Mouse (Mus musculus) natural killer cell, adult 2 months (primary cell): ENCODE measurements around the gene Myo16.

Experiments
- DNase-seq, 2 experiments: peaks; one replicate each; pipeline ENCODE4 v3.0.0; 2022; ENCODE audit warnings: low spot score in 2 of 2

The Myo16 gene

GRCm38 (mm10) chr8:10546519-10546918, 392.8 kb downstream of the Myo16 start:
- DNase-seq, result no peak

GRCm38 (mm10) chr8:10548003-10548584, 394.4 kb downstream of the Myo16 start:
- DNase-seq, result no peak

DNA sequence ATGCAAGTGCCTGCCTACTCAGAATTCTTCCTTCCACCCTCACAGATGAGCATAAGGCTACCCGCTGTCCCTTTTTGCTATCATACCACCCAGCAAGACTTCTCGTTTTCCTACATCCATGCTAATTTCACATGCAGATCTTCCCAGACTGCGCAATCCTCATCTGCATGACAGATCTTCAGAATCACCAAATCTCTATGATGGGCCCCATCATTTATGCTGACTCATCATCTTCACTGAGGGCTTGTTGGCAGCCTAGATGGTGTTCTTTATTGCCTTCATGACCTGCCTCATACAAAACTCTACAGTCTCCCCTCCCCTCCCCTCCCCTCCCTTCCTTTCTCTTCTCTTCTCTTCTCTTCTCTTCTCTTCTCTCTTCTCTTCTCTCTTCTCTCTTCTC, 395.7 kb downstream of the Myo16 start:
- no peak for DNase-seq

DNA sequence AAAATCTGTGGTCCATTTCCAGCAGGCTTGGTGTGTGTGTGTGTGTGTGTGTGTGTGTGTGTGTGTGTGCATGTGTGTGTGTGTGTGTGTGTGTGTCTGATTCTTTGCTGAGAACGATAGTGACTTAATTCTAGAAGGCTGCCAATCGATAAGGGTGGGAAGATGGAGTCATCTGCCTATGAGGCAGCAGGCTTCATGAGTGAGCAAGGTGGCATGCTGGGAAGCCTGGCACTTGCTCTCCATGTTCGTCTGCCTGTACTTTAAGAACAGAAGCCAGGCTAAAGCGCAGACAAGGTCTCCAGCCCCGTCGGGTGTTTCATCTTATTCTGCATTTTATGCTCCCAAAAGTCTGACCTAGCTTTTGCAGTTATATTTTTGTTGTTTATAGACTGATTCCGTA, 404.2 kb downstream of the Myo16 start:
- no peak for DNase-seq

DNA sequence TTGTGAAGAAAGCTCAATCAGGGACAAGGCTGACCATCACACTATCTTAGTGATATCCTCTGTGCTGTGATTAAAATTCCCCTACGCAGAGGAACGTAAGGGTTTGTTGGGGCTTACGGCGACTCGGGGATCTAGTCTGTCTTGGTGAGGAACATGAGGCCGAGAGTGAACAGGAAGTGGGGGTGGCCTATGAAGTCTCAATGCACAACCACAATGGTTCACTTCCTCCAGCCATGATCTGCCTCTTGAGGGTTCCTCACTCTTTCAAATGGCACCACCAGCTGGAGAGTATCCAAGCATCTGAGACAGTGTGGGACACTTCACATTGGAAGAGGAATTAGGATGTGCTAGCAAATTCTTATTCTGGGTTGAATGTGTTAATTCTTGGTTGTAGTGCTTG, 405.8 kb downstream of the Myo16 start:
- DNase-seq, result no peak

DNA sequence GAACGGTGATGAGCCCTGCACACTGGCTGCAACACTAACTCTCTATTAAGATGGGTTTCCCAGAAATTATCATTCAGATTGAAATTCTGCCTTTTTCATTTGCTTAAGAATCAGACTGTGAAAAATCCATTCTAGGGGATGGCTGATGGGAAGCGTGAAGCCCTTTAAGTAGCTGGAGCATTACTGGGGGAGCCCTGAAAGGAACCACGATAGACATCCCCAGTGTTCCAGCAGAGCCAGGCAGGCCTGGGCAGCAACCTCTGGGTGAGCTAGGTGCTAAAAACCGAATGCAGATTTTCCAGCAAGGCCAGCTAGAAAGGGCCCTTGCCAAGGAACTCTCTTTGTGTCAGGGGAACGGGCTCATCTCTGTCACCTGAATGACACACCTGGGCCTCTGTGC, 407.9 kb downstream of the Myo16 start:
- DNase-seq, result no peak

DNA sequence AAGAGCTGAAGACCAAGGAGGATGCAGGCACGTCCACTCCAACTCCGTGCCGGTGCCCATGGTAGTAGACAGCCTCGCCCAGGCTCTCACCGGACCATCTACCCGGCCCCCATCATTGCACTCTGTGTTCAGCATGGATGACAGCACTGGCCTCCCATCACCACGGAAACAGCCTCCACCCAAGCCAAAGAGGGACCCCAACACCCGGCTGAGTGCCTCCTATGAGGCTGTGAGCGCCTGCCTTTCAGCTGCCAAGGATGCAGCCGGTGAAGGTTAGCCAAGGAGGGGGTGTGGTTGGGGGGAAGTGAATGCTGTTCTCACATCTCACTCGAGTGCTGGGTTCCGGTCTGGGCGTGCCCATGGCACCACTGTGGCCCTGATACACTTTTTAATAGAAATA, 408.3 kb downstream of the Myo16 start:
- no peak for DNase-seq

DNA sequence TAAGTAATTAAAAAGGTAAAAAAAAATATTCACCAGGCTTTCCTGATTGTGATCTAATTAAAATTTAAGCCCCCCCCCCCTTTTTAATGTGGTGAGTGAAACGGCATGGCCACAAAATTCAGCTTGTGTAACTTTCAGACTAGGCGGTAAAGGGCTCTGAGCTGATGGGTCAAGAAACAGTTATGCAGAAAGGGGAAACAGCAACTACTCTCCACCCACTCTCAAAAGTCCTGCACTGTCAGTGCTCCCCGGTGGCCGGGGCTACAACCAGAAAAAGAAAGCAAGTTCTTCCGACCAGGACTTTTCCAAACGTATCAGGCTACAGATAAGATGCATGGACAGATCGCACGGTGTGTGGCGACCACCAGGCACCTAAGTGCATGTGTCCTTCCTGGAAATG, 408.9 kb downstream of the Myo16 start:
- no peak for DNase-seq

- no peak for DNase-seq
Measured at GRCm38 (mm10) chr8:10565231-10566029, 411.7 kb downstream of the Myo16 start.

GRCm38 (mm10) chr8:10568448-10568847, 414.7 kb downstream of the Myo16 start:
- DNase-seq, result no peak

- DNase-seq, result peak; percentile 28 to 58
Measured at GRCm38 (mm10) chr8:10574096-10574495, 420.4 kb downstream of the Myo16 start.

DNA sequence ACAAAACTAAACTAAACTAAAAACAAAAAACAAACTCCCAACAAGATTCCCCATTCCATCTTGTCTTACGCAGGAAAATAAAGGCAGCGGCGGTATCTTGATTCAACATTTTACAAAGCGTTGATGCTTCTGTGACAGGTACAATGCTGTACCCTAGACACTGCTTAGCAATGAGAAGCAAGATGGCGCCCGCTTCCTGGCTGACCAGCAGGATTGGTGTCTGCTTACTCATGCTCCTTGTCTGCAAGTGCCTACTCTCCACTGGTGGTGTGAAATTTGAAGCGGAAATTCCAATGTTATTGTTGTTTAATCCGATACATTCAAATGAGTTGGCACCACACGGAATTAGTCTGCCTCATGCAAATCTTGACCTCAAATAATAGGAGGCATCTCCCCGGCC, 421.5 kb downstream of the Myo16 start:
- DNase-seq, result no peak

DNA sequence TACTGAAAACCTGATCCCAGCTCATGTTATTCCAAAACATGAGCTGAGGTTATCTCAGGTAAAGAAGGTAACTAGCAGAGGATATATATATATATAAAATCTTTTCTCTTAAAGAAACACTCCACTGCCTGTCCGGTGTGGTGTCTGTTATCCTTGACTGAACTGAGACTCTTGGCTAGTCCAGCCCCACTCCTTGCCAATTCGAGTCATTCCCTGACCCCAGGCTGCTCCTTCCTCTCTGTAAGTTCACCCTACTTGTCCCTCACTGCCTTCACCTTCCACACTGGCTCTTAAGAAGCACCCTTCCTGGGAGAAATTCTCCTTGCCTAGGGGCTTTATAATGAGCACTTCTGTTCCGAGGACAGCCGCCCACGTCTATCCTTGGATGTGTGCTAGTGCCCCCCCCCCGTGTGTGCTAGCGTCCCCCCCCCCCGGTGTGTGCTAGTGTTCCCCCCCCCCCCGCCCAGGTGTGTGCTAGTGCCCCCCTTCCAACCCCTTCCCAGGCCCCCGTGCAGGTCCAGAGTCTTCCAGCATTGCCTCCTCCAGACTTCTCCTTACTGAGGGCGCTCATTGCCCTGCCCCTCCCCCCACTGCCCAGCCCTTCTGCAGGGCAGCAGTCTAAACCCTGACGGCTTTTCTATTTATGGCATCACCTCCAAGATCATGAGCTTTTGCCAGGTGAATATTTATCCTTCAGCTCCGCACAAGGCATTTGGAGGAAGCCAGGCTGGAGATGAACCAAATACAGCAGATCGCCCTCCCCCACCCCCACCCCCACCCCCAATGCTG, 433.4 kb downstream of the Myo16 start:
- no peak for DNase-seq

DNA sequence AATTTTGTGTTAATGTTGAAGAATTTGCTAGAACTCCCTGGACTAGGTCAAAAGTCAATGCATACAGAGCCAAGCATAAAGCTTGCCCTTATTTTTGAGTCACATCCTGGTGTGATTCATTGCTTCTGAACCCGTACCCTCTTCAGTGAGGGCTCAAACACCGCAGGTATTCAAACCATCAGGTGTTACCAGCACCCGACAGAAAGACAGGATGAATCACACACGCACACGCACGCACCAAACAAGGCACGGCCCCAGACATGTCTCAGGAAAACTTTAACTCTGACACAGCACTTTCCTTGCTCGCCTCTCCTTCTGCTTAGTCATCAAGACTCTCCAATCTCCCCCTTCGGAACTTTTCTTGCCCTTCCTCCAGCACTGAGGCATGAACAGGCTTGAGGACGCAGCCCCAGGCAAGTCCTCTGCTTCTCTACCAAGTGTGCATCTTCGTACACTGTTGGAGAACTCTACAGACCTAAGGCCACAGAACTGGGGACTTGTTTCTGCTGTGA, 435.8 kb downstream of the Myo16 start:
- DNase-seq, result no peak

DNA sequence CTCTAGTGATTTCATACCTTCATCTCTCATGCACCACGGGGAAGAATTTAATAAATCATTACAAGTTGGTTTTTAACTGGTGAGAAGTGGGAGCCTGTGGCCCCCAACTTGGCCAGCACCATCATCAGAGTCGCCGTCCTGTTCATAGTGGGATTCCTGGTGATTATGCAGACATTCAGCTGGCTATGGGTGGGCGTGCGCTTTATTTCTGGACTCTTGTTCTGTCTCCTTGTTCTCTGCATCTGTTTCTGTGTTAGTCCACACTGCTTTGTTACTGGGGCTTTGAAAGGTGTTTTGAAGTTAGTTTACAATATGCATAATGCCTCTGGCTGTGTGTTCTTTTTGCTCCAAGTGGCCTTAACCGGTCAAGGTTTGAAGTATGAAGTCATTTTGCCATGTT, 439.2 kb downstream of the Myo16 start:
- no peak for DNase-seq

DNA sequence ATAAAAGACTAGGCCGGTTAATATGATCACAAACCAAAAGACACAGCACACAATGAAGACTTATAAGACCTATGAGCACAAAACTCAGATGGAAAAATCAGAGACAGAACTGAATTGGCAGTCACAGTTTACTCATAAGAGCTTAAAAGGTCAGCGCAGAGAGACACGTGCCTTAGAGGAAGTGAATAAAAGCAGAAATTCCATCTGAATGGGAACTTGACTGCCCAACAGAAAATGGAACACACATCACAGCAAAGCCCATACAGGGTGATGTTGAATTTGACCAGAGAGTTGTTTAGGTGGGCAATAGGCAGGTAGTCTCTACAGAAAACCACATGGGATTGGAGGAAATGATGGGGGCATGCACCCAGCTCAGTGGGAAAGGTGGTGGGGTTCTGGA, 442.6 kb downstream of the Myo16 start:
- no peak for DNase-seq

DNA sequence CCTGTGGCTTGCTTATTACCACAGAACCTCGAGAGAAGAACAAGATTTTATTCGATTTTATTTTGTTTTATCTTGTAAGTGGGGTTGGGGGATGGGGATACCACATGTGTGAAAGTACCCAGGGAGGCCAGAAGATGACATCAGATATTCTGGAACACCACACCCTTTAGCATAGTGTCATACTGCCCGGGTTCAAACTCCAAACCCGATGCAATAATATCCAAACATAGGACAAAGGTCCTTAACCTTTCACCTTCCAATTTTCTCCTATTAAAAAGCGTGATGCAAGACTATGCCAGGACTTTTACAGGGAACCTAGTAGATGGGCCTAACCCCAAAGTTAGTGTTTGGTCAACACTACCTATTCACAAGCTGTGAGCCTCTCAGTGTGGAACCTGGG, 443.9 kb downstream of the Myo16 start:
- DNase-seq, result no peak

- no peak for DNase-seq
Measured at GRCm38 (mm10) chr8:10598889-10599288, 445.2 kb downstream of the Myo16 start.

- DNase-seq, result no peak
Measured at GRCm38 (mm10) chr8:10606028-10606815, 452.5 kb downstream of the Myo16 start.

DNA sequence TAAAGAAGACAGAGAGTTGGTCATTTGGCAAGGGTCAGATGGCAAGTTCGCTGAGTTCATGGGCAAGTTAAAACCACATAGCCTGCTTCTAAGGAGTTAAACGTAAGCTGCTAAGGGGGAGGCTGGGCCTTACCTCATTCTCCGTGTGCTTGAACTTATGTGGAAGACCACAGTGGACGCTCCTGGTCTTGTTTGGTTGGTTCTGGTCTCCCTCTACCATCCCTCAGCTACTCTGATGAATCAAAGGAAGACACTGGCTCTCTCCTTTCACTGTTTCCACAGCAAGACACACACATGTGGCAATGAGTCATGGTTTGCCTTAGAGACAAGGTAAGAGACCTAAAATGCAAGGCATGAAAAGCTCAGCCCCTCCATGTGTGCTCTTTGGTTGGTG, 453.1 kb downstream of the Myo16 start:
- DNase-seq, result no peak

GRCm38 (mm10) chr8:10611636-10612035, 457.9 kb downstream of the Myo16 start:
- no peak for DNase-seq

GRCm38 (mm10) chr8:10613371-10613770, 459.7 kb downstream of the Myo16 start:
- no peak for DNase-seq
